Mouse (Mus musculus) intestine, postnatal 0 days (tissue): ENCODE results near the gene Klb. TPM values are rescaled to one million over a fixed set of nuclear protein-coding genes. Genes with fewer than 3 reads are reported as not detected.
"Not testable (repeated sequence)": the region's sequence is repeated elsewhere in the genome, so short reads cannot be mapped to it uniquely, and the experiment has no call there.

ENCODE experiments used
- ATAC-seq: fragments of 200-750 bp; cut with Nextera tagmentation; 2 replicates; pipeline ENCODE4 v1.8.0; 2017; ENCODE audit warnings: mild to moderate bottlenecking, moderate TSS enrichment, moderate library complexity
- H3K27ac ChIP-seq: fragments of 300-500 bp; sonication (generic); 2 replicates; pipeline ENCODE4 v1.5.1; 2014; ENCODE audit warnings: mild to moderate bottlenecking, low read depth, low read length, moderate library complexity
- H3K27me3 ChIP-seq: fragments of 300-500 bp; sonication (generic); replicated peaks from 2 replicates; pipeline ENCODE4 v1.6.1; 2014; ENCODE audit warnings: low read length, mixed read lengths; ENCODE audit not compliant: control insufficient read depth, insufficient read depth
- H3K36me3 ChIP-seq: fragments of 300-500 bp; sonication (generic); 2 replicates; pipeline ENCODE4 v1.6.1; 2014; ENCODE audit warnings: mild to moderate bottlenecking, moderate library complexity; ENCODE audit not compliant: control insufficient read depth, insufficient read depth
- H3K4me1 ChIP-seq: fragments of 300-500 bp; sonication (generic); replicated peaks from 2 replicates; pipeline ENCODE4 v1.6.1; 2014; ENCODE audit warnings: antibody characterized with exemption, low read length, mixed read lengths; ENCODE audit not compliant: control insufficient read depth, insufficient read depth
- H3K4me2 ChIP-seq: fragments of 300-500 bp; sonication (generic); replicated peaks from 2 replicates; pipeline ENCODE4 v1.6.1; 2014; ENCODE audit warnings: low read depth, mild to moderate bottlenecking, moderate library complexity
- H3K4me3 ChIP-seq: fragments of 300-500 bp; sonication (generic); 2 replicates; pipeline ENCODE4 v1.5.1; 2014; ENCODE audit warnings: low read depth, low read length
- H3K9ac ChIP-seq: fragments of 300-500 bp; sonication (generic); 2 replicates; pipeline ENCODE4 v1.6.1; 2014; ENCODE audit warnings: mild to moderate bottlenecking, low read depth, low read length
- H3K9me3 ChIP-seq: fragments of 300-500 bp; sonication (generic); 2 replicates; pipeline ENCODE4 v1.6.1; 2016; ENCODE audit warnings: mixed run types; ENCODE audit not compliant: control insufficient read depth
- CTCF ChIP-seq: sonication (generic); IDR thresholded peaks from 2 replicates; pipeline ENCODE4 v1.5.1; 2016; ENCODE audit warnings: low read depth, mild to moderate bottlenecking, control low read depth, antibody characterized with exemption, moderate library complexity
- WGBS: fragments of 180-500 bp; shearing (Covaris S2); extraction: QIAGEN DNeasy Blood & Tissue Kit; methylation state at CpG from one replicate; pipeline ENCODE4 v1.1.7; 2014; 5-methylcytosine and 5-hydroxymethylcytosine counted together
- polyA plus RNA-seq: library from polyadenylated mRNA; unstranded; fragments of >200 nt; fragmentation: Nextera tagmentation; extraction: Ambion mirVana; gene quantifications from 2 replicates; pipeline ENCODE4 v1.2.1, GENCODE M21; 2015

Klb gene
- polyA plus RNA-seq: 2.6 and 3.8 TPM in 2 replicates

- H3K9ac ChIP-seq: peak within 1 kb of the TSS; percentile 17; the same call in 1 of the 2 replicates
- no peak for TF ChIP-seq CTCF
- ATAC-seq: peak; percentile 73
- WGBS: 40% methylated on average over 15 of the region's 15 CpGs
- H3K27ac ChIP-seq: no peak within 1 kb of the TSS
- H3K36me3 ChIP-seq: no peaks in the 10 kb centered on the region
- no peaks in the 10 kb centered on the region for H3K4me1 ChIP-seq
- peak within 1 kb of the TSS; percentile 45 for H3K4me3 ChIP-seq
- no peaks in the 10 kb centered on the region for H3K9me3 ChIP-seq
- no peaks in the 10 kb centered on the region for H3K27me3 ChIP-seq
- H3K4me2 ChIP-seq: peak within 1 kb of the TSS; percentile 69
Measured at GRCm38 (mm10) chr5:65348168-65348567, at the start of gene Klb. Gene Klb (plus strand): TSS chr5:65348314.

- H3K4me3 ChIP-seq, H3K9me3 ChIP-seq, H3K4me1 ChIP-seq, H3K27me3 ChIP-seq, H3K4me2 ChIP-seq, H3K27ac ChIP-seq, H3K9ac ChIP-seq, ATAC-seq: not testable (repeated sequence)
- peaks cover 39% of the 10 kb centered on the region for H3K36me3 ChIP-seq
- 85% methylated on average over 1 of the region's 1 CpGs for WGBS
Measured at GRCm38 (mm10) chr5:65299623-65300022, 48.5 kb upstream of the Klb start.

- no peak overlapping the region for H3K4me3 ChIP-seq
- WGBS: 94% methylated on average over 9 of the region's 9 CpGs
- no peaks in the 10 kb centered on the region for H3K9me3 ChIP-seq
- no peaks in the 10 kb centered on the region for H3K4me1 ChIP-seq
- H3K36me3 ChIP-seq: peaks cover 39% of the 10 kb centered on the region
- H3K27me3 ChIP-seq: no peaks in the 10 kb centered on the region
- ATAC-seq: no peak
- no peak overlapping the region for H3K9ac ChIP-seq
- H3K4me2 ChIP-seq: no peak overlapping the region
- no peak for TF ChIP-seq CTCF
- no peak overlapping the region for H3K27ac ChIP-seq
Measured at GRCm38 (mm10) chr5:65300121-65300520, 48.0 kb upstream of the Klb start.

GRCm38 (mm10) chr5:65305516-65305915 is 42.6 kb upstream of the Klb start:
- no peaks in the 10 kb centered on the region for H3K4me1 ChIP-seq
- peaks cover 40% of the 10 kb centered on the region for H3K36me3 ChIP-seq
- no peak overlapping the region for H3K4me3 ChIP-seq
- H3K27ac ChIP-seq: no peak overlapping the region
- no peak overlapping the region for H3K4me2 ChIP-seq
- no peaks in the 10 kb centered on the region for H3K9me3 ChIP-seq
- 80% methylated on average over 9 of the region's 9 CpGs for WGBS
- no peak for ATAC-seq
- no peaks in the 10 kb centered on the region for H3K27me3 ChIP-seq
- no peak for TF ChIP-seq CTCF
- no peak overlapping the region for H3K9ac ChIP-seq

GRCm38 (mm10) chr5:65308208-65308607 is 39.9 kb upstream of the Klb start:
- Histone ChIP-seq H3K9ac (no peak overlapping the region), H3K4me1 (no peaks in the 10 kb centered on the region), H3K36me3 (peaks cover 43% of the 10 kb centered on the region), H3K9me3 (no peaks in the 10 kb centered on the region), H3K4me2 (no peak overlapping the region), H3K27ac (no peak overlapping the region), H3K4me3 (no peak overlapping the region), H3K27me3 (no peaks in the 10 kb centered on the region)
- 94% methylated on average over 7 of the region's 7 CpGs for WGBS
- TF ChIP-seq CTCF: no peak
- ATAC-seq: no peak

- H3K36me3 ChIP-seq: peaks cover 43% of the 10 kb centered on the region
- 93% methylated on average over 3 of the region's 3 CpGs for WGBS
- H3K9ac ChIP-seq: no peak overlapping the region
- TF ChIP-seq CTCF: no peak
- H3K27ac ChIP-seq: no peak overlapping the region
- no peaks in the 10 kb centered on the region for H3K4me1 ChIP-seq
- H3K4me3 ChIP-seq: no peak overlapping the region
- no peaks in the 10 kb centered on the region for H3K9me3 ChIP-seq
- ATAC-seq: no peak
- H3K4me2 ChIP-seq: no peak overlapping the region
- H3K27me3 ChIP-seq: no peaks in the 10 kb centered on the region
Measured at GRCm38 (mm10) chr5:65308866-65309265, 39.2 kb upstream of the Klb start.

GRCm38 (mm10) chr5:65319176-65319575 is 28.9 kb upstream of the Klb start:
- no peaks in the 10 kb centered on the region for H3K27me3 ChIP-seq
- no peak overlapping the region for H3K9ac ChIP-seq
- no peak for ATAC-seq

More at GRCm38 (mm10) chr5:65319176-65319575, 28.9 kb upstream of the Klb start:
- H3K36me3 ChIP-seq: peaks cover 15% of the 10 kb centered on the region; the same call in 1 of the 2 replicates
- TF ChIP-seq CTCF: no peak
- H3K4me1 ChIP-seq: no peaks in the 10 kb centered on the region
- no peak overlapping the region for H3K4me3 ChIP-seq
- no peak overlapping the region for H3K27ac ChIP-seq
- no peak overlapping the region for H3K4me2 ChIP-seq
- WGBS: 90% methylated on average over 9 of the region's 9 CpGs
- H3K9me3 ChIP-seq: no peaks in the 10 kb centered on the region
